Mouse (Mus musculus) neutrophil, adult 5-6 weeks (primary cell): ENCODE measurements around the gene Rnf220. TPM values are rescaled to one million over a fixed set of nuclear protein-coding genes. Genes with fewer than 3 reads are reported as not detected.

Experiments
- ATAC-seq: fragments of 151-379, 151-347 bp; 2 replicates; pipeline ENCODE4 v1.8.0; 2017; ENCODE audit warnings: mild to moderate bottlenecking, moderate TSS enrichment; ENCODE audit not compliant: insufficient number of reproducible peaks, poor library complexity, low FRiP score, severe bottlenecking; ENCODE audit errors: extremely low read depth
- total RNA-seq: library from RNA; stranded (forward); fragments of 200-1000 nt; gene quantifications from 2 replicates; pipeline ENCODE4 v1.2.3, GENCODE M21; 2017

Rnf220 gene
- total RNA-seq, 1 experiment from 2014 or later: 108 TPM

DNA sequence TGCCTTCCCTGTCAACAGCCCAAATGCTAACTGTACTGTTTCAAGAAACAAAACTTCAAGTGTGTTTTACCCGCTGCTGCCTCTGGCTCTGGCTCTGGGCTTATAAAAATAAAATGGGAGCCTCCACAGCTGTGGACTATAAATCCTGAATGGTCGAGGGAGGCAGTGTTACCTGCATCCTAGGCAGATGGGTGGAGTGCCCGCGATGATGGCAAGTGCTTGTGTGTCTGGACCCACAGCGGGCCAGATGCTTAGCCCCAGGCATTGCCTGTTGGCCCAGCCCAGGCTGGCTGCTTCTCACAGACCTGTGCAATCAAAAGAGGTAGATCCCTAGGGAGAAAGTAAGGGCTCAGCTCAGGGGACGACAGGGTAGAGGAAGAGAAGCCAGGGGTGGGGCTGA lies 180.1 kb downstream of the Rnf220 start:
- no peak for ATAC-seq

DNA sequence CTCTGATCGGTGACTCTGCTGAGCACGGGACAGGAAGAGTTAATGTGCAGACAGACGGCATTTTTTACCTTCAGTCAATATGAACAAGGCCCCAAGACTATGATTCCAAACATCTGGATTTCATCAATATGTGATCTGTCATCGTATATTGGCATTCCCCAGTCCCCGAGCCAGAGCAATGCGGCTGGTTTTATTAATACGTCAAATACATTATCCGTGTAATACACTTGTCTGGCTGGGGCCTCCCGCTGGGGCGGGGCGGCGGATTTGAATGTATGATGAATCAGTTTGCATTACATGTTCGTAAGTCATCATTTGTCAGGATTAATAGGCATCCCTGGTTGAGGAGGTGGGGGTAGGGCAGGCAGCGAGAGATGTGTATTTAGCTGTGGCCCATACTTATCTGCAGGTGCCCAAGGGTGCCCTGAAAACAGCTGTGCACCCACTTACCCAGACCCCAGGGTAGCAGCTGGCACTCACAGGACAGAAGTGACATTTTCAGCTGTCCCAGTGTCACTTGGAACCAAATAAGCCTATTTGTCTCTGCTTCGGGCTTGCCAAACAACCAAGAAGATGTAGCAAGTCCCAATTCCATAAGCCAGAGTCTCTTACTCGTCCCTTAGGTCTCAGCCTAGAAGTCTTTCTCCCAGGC lies 181.9 kb downstream of the Rnf220 start:
- no peak for ATAC-seq

DNA sequence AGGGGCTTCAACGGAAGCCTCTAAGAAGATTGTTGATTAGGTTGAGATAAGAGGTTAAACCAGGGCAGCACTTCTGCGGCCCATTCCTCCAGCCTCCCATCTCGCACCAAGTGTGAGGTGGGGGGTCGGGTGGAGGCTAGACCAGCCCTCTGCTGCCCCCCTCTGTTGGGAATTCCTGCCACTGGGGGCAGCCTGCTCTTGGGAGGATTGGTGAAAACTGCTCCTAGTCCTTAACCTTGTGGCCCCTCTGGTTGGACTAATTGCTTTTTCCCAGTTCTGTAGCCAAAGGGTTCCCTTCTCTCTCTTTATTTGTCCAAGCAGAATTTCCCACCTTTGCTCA lies 183.8 kb downstream of the Rnf220 start:
- ATAC-seq: no peak

DNA sequence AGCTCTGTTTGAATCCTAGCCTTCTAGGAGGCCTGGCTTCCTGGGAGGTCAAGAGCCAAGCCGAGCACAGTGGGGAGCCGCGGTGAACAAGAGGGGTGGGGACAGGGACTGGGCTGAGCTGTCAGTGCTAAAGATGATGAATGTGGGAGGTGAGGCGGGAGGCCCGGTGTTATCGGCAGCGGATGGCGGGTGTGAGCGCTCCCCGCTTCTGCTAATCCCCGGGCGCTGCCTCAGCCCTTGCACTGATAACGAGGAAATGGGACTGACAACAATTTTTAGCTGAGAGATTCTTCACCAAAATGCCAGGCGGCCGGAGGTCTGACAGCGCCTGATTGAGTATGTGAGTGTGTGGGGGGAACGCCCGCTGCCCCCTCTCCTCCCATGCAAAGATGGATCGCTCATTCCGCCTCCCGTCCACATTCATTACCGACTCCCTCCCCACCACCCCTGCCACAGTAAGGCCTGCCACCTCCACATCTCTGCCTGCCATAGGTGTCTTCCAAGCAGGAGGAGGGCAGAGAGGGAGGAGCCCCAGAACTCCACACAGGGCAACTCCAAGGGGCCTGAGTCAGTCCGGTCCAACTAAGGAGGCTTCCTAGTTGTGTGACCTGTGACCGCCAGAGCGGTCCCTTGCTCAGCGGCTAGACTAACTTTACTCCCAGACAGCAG lies 184.3 kb downstream of the Rnf220 start:
- no peak for ATAC-seq

DNA sequence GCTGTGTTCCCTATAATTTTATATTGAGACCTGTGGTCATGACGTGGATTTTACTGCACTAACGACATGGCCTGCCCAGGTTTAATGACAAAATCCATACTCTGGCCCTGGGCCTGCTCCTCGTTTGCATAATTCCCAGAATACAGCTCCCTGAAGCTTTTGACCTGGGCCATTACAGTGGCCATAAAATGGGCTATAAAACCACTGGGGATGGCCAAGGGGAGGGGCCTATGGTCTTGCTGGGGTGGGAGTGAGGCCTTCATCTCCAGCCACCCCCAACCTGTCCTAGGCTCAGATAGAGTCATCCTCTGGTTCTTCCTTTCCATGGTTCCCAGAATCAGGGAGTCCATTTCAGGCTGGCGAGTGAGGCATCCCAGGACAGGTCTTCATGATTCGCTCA lies 185.0 kb downstream of the Rnf220 start:
- no peak for ATAC-seq

DNA sequence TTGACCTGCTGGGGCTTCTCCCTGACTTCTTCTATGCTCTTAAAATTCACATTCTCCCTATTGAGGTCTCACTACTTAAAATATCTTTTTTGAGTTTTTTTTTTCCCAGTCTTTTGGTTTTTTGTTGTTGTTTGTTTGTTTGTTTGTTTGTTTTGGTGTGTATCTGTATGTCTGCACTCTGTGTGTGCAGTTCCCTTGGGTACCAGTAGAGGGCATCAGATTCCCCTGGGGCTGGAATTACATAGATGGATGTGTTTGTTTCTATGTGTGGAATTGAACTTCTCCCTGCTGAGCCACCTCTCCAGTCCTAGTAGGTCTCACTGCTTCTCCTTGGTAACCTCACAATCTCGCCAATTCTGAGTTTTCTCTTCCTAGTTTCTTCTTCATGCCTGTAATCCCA lies 187.4 kb downstream of the Rnf220 start:
- no peak for ATAC-seq

DNA sequence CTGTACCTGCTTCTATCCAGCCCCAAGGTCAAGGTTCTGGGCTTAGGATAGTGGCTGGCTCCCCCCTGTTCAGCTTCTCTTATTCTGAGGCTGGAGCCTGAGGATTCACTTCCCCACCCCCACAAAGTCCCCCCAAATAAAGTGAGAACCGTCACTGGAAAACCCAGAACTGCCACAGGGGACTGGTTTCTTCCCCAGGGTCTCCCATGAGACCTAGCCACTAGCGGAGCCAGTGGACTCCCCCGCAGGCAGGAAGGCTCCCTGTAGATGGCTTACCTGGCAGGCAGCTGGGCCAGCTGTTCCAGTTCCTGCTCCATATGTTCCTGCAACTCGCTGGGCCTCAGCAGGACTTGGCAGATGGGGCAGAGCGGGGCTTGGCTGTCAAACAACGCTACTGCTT lies 189.6 kb downstream of the Rnf220 start:
- no peak for ATAC-seq

DNA sequence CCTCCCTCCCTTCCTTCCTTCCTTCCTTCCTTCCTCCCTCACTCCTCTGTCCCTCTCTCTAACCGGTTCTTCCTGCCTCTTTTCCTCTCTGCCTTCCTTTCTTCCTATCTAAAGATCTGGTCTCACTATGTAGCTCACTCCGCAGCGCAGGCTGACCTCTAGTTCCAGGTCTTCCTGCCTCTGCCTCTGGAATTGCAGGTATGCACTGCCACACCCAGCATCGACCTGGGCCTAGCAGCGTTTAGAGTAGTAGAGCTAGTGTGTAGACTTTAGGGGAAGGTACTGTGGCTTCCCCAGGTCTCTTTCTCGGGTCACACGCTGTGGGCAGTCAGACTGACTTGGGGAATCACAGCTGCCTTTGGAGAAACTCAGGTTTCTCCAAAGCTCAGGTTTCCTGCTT lies 191.4 kb downstream of the Rnf220 start:
- no peak for ATAC-seq

DNA sequence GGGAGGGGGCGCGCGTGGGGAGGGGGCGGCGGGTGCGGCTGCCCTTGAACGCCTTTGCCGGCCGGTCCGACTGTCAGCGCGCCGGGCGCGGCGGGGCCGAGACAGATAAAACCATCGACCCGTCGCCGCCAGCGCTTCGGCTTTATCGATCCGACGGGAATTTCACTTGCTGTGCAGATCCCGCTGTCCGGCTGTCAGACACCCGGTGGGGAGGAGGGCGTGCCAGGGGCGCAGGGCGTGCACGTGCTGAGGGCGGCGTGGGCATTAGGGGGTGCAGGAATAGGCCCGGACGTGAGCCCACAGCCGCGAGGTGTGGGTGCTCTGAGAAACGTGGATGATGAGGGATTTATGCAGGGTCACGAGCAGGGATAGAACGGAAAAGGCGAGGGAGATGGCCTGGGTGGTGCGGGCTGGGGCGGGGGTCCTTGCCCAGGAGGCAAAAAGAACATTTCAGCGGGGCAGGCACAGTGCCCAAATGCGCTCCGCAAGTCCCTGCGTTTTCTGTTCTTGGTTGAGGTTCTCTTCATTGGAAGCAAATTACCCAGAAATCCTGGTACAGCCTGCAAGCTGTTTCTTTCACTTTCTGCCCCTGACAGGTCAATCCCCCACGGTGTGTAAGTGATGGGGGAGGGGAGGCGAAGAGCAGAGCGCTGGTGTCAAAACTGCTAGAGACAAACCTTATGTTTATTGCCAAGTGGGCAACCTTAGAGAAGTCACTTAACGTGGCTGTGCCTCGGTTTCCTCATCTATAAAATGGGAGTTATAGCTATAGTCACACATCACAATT lies 192.4 kb downstream of the Rnf220 start:
- ATAC-seq: no peak

DNA sequence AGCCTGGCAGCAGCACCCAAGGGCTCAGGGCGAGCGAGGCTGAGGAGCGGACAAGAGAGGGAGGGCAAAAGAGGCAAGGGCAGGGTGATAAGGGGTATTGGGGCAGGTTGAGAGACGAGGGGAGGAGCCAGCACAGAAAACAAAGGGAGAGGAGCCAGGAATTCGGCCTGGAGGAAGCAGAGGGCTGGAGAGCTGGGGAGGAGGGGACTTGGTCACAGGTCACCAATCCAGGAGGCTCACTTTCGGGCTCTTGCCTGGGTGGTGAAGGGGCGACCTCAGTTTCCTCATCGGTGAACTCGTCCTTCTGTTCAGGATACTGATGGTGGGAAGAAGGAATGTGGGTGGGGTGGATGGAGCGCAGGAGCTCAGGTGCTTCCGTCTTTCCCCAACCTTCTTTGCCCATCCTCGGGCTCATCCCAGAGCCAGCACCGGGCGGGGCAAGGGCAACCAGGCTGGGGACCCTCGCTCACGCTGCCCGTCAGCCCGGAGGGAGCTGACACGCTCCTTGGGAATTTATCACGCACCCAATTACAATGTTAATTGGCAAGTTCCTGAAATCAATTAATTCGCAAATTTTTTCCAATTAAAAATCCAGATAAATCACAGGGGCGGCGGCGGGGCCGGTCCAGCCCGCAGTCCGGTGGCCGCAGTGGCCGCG lies 193.1 kb downstream of the Rnf220 start:
- ATAC-seq: no peak

DNA sequence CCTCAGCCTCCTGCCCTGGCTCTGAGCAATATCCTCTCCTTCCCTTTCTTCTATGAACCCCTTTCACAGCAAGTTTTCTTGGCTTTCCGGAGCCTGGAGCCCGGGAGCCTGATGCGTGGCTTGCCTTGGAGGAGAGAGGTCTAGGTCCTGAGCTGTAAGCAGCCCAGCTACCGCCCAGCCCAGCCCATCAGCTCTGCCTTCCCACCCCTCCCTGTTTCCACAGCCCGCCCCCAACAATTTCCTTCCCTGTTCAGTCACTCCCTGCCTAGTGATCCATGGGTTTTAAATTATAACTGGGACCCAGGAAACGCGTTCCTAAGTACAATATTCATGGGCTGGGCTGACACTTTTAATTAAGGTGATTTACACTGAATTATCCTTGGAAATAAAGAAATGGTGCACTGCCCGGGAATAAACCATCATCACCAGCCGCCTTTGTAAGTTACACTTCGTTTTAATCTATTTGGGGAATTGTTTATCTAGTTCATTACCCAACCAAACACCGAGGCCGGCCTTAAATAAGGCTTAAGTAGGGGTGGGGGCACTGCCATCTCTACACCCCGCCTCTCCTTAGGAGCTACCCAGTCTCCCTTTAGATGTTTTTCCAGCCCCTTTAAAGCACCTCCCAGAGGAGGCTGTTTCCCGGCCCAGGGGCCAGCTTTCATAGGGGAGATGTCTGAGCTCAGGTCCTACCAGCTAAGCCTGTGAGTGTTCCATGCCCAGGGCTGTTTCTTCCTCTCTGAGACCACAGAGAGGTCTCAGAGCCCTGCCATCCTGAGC lies 194.6 kb downstream of the Rnf220 start:
- no peak for ATAC-seq

DNA sequence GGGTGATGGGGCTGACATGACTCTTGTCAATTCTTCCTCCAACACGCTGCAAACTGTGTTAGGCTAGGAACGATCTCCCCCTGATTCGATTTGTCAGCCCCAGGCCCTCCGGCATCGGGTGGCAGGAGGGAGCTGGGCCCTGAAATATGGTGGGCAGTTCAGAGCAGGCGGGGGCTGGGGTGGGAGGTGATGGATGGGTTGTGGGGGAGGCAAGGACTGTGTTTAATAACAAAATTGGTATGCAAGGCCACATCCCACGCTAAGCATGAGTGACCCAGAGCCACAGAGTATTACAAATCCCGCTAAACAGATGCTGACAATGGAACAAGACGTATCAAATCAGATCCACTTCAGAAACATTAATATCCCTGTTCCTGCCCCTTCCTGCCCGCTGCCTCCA lies 196.9 kb downstream of the Rnf220 start:
- ATAC-seq: no peak

DNA sequence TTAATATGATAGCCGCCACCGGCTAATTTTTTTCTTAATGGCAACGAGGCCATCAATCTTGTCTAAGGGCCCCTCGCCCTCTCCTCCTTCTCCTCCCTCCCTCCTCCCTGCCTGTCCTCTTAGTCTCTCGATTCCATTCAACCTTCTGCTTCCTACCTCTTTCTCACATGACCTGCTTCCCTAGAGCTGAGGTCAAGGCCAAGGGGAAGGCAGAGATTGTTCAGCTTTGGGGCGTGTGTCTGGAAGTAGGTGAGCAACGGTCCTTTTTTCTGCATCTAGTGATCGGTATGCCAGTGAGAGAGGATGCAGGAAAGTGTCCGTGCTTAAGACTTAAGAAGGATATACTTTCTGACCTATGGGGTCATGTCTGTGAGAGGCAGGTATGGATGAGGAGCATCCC lies 199.0 kb downstream of the Rnf220 start:
- no peak for ATAC-seq

DNA sequence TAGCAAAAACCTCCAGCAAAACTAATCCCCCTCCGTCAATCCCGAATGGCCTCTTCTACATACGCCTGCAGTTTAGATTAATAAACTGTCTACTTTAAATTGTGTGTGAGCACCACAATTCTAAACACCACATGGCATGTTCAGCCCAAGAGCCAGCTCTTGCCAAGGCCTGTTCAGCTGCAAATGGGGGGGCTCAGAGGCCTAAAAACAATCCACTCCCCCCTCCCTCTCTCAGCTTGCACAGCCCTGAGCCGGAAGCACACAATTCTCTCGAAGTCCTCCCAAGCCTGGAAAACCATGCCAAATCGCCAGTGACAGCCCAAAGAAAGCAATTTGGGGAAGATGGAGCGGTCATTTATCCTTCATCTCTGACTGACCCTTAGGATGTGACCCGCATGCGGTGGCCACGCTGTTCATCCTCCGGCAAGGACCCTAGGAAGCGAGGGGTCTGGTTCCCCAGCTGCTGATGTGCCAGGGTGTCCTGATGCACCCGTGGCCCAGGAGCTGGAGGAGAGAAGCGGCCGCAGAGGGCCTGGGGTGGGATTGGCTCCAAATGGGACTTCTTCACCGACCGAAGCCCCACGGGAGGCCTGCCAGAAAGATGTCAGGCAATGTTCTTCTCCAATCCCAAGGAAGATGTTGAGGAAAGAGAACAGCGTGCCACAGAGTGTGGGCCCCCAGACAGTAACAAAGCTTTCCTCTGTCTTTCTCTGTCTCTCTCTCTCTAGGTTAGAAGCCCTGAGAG lies 199.8 kb downstream of the Rnf220 start:
- ATAC-seq: no peak

DNA sequence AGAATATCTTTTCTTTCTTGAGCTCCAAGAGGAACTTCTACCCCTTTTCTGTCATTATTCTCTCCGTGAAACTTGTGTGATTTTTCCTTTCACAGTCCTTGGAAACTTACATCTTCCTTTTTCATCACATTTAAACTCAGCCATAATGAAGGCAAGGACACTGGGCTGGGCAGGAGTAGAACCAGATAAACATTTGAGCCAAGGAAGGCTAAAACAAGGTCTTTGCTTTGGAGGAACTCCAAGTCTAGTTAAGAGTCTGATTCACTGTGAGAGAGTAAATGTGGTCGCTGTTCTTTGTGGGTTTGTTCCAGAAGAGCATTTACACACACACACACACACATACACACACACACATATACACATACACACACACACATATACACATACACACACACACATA lies 205.2 kb downstream of the Rnf220 start:
- no peak for ATAC-seq

DNA sequence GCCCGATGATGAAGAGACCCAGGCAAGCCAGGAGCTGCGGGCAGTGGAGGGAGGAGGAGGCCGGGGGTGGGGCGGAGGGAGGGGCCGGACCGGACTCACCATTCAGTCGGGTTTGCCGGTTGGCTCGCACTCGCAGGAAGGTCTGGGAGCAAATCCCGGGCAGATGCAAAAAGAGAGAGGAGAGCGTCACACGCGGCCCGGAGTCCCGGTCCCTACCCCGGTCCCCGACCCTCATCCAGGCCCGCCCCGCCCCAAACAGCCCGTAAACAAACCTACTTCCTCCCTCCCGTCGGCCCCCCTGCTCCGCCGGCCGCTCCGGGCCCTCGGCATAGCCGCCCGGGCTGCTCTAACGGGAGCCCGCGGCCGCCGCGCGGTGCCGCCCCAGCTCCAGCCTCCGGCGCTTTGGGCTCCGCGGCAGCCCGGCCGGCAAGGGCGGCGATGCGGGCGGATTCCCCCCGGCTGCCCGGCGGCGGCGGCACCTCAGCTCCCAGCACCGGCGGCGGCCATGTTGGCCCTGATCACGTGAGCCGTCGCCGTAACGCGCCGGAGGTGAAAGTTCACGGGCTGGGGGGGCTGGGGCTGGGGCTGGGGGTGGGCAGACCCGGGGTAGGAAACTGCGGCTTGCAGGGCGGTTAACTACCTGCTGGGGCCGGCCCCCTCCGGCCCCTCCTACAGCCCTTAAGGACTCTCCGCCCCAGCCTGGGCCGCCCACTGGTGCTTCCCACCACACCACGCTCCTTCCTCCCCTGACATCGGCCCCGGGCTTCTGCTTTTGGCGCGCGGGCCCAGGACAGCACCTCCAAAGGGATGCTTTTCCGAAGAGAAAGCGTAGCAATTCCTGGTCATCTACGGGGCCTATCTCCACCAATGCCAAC lies 207.7 kb downstream of the Rnf220 start:
- peak; percentile 88 for ATAC-seq

DNA sequence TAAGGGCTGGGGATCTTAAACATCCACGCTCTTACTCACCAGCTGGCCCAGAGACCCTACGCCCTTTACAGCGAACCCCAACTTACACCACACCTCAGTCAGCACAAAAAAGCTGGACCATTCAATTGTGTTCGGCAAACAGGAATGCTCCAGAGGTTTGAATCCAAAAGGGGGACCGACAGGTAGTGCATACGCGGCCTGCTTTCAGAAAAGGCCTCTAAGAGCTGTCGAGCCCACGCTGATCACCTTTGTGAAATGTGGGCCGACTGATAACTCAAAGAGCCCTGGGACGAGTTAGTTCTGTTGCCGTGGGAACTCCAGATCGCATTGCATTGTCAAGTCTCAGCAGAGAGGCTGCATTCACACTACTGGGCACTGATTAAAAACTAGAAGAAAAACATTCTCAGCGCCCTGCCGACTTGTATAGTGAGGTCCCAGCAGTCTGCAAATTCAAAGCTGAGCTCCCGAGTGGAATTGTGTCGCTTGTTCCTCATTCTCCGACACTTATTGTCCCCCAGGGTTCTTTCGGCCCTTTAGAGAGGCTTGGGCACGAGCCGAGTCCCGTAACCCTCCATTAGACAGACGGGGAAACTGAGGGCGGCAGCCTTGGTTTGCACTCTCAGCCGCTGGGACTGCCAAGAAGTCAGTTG lies 208.4 kb downstream of the Rnf220 start:
- ATAC-seq: no peak
